Mouse (Mus musculus) heart, postnatal 0 days (tissue): Measurements from ENCODE around the gene Nat8f6. TPM values are rescaled to one million over a fixed set of nuclear protein-coding genes. Genes with fewer than 3 reads are reported as not detected.
"Not testable (repeated sequence)": the region's sequence is repeated elsewhere in the genome, so short reads cannot be mapped to it uniquely, and the experiment has no call there.

Experiments
- ATAC-seq: fragments of 200-750 bp; cut with Nextera tagmentation; 2 replicates; pipeline ENCODE4 v1.8.0; 2017; ENCODE audit warnings: low read depth, moderate number of reproducible peaks, moderate library complexity; ENCODE audit not compliant: insufficient read depth
- DNase-seq: peaks from one replicate; pipeline ENCODE4 v3.0.0-alpha.2; 2016; ENCODE audit warnings: low spot score
- H3K27ac ChIP-seq: fragments of 300-500 bp; sonication (generic); 2 replicates; pipeline ENCODE4 v1.5.1; 2014; ENCODE audit warnings: low read depth, mild to moderate bottlenecking
- H3K27me3 ChIP-seq: fragments of 300-500 bp; sonication (generic); 2 replicates; pipeline ENCODE4 v1.6.1; 2014; ENCODE audit warnings: low read length, mixed read lengths; ENCODE audit not compliant: control insufficient read depth, insufficient read depth
- H3K36me3 ChIP-seq: fragments of 300-500 bp; sonication (generic); replicated peaks from 2 replicates; pipeline ENCODE4 v1.6.1; 2014; ENCODE audit warnings: low read length, mixed read lengths; ENCODE audit not compliant: control insufficient read depth, insufficient read depth
- H3K4me1 ChIP-seq: fragments of 300-500 bp; sonication (generic); 2 replicates; pipeline ENCODE4 v1.6.1; 2014; ENCODE audit warnings: antibody characterized with exemption; ENCODE audit not compliant: control insufficient read depth, insufficient read depth
- H3K4me2 ChIP-seq: fragments of 300-500 bp; sonication (generic); 2 replicates; pipeline ENCODE4 v1.6.1; 2014; ENCODE audit warnings: low read depth, mild to moderate bottlenecking, low read length, moderate library complexity
- H3K4me3 ChIP-seq: fragments of 300-500 bp; sonication (generic); 2 replicates; pipeline ENCODE4 v1.5.1; 2014; ENCODE audit warnings: low read depth, low read length
- H3K9ac ChIP-seq: fragments of 300-500 bp; sonication (generic); replicated peaks from 2 replicates; pipeline ENCODE4 v1.6.1; 2014; ENCODE audit warnings: low read depth, low read length, mixed read lengths
- H3K9me3 ChIP-seq: fragments of 300-500 bp; sonication (generic); replicated peaks from 2 replicates; pipeline ENCODE4 v1.6.1; 2016; ENCODE audit warnings: low read length; ENCODE audit not compliant: control insufficient read depth
- CTCF ChIP-seq: IDR thresholded peaks from 2 replicates; pipeline ENCODE4 v1.5.1; 2016; ENCODE audit warnings: antibody characterized with exemption, control low read depth, low read depth
- EP300 ChIP-seq: IDR thresholded peaks from 2 replicates; pipeline ENCODE4 v1.6.1; 2016; ENCODE audit warnings: antibody characterized with exemption, low read depth
- WGBS: fragments of 180-500 bp; shearing (Covaris S2); extraction: QIAGEN DNeasy Blood & Tissue Kit; methylation state at CpG from one replicate; pipeline ENCODE4 v1.1.7; 2014; 5-methylcytosine and 5-hydroxymethylcytosine counted together
- polyA plus RNA-seq: library from polyadenylated mRNA; unstranded; fragments of >200 nt; fragmentation: Nextera tagmentation; extraction: Ambion mirVana; gene quantifications from 2 replicates; pipeline ENCODE4 v1.2.1, GENCODE M21; 2015
- total RNA-seq: library from RNA; depleted of rRNA; stranded (reverse); fragments of >200 nt; gene quantifications from 2 replicates; pipeline ENCODE4 v1.2.3, GENCODE M21; 2014; ENCODE audit warnings: low replicate concordance

Nat8f6 gene
- total and polyA plus RNA-seq, 2 experiments from 2014 or later: not detected

DNA sequence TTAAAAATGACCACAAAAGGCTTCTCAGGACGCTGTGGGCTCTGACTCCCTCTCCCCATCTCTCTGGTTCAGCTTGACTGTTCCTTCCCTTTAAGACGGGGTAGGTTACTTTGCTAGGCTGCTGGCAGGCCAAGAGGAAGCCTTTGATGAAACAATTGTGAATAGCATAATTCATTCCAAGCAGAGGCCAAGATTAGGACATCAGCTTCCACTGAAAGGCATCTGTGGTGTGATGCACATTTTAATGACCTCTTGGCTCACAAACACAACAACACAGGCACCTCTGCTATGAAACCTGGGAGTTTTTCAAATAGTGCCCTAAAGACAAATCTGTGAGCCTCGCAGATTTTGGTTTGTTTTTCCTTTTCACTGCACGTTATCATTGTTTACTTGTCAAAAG, 19.2 kb upstream of the Nat8f6 start:
- no peak overlapping the region for H3K27ac ChIP-seq
- no peaks in the 10 kb centered on the region for H3K4me1 ChIP-seq
- H3K36me3 ChIP-seq: no peaks in the 10 kb centered on the region
- H3K9ac ChIP-seq: no peak overlapping the region
- no peak overlapping the region for H3K4me3 ChIP-seq
- no peak overlapping the region for H3K4me2 ChIP-seq
- ATAC-seq (no peak), DNase-seq (no peak)
- H3K27me3 ChIP-seq: no peaks in the 10 kb centered on the region
- no peaks in the 10 kb centered on the region for H3K9me3 ChIP-seq
- TF ChIP-seq CTCF: no peak
- WGBS: 65% methylated on average over 4 of the region's 4 CpGs

- no peaks in the 10 kb centered on the region for H3K36me3 ChIP-seq
- no peak overlapping the region for H3K4me2 ChIP-seq
- H3K4me1 ChIP-seq: no peaks in the 10 kb centered on the region
- no peak for TF ChIP-seq EP300
- no peak for TF ChIP-seq CTCF
- WGBS: 84% methylated on average over 8 of the region's 8 CpGs
- H3K27ac ChIP-seq: no peak overlapping the region
- no peak overlapping the region for H3K4me3 ChIP-seq
- H3K9ac ChIP-seq: no peak overlapping the region
- H3K27me3 ChIP-seq: no peaks in the 10 kb centered on the region
- DNase-seq (no peak), ATAC-seq (no peak)
- no peaks in the 10 kb centered on the region for H3K9me3 ChIP-seq
These were observed 17.9 kb upstream of the Nat8f6 start for GRCm38 (mm10) chr6:85838674-85839073.

GRCm38 (mm10) chr6:85837307-85837706, 16.6 kb upstream of the Nat8f6 start:
- not testable (repeated sequence) for H3K9ac ChIP-seq, H3K4me1 ChIP-seq, H3K36me3 ChIP-seq, H3K4me3 ChIP-seq, H3K27ac ChIP-seq, H3K27me3 ChIP-seq, H3K9me3 ChIP-seq
- peak; percentile 57 for DNase-seq
- peak; percentile 38 for TF ChIP-seq CTCF
- peak overlapping the region; percentile 18; the same call in 1 of the 2 replicates for H3K4me2 ChIP-seq
- peak; percentile 83; the same call in 1 of the 2 replicates for ATAC-seq
- 12% methylated on average over 12 of the region's 12 CpGs for WGBS

DNA sequence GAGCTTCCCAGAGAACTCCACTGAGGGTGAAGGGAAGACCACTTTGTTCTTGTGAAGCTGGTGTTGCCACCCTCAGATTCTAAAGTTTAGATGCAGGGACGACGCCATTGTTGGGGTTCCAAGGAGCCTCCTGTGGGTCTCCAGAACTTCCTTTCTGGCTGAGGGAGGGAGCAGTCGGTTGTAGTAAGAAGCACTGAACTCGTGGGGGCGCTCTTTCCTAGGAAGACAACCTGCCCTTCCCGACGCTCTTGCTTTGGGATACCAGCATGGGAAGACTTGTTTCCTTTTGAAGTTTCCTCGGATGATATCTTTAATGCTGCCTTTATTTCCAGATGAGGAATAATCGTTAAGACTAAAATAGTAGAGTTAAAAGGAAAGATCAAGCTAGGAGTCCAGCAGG, 16.1 kb upstream of the Nat8f6 start:
- H3K27me3 ChIP-seq, H3K4me3 ChIP-seq, H3K9ac ChIP-seq, H3K9me3 ChIP-seq, ATAC-seq, H3K4me1 ChIP-seq, H3K27ac ChIP-seq, H3K36me3 ChIP-seq: not testable (repeated sequence)
- WGBS: 19% methylated on average over 8 of the region's 9 CpGs
- peak; percentile 11 for DNase-seq
- peak overlapping the region; percentile 18; the same call in 1 of the 2 replicates for H3K4me2 ChIP-seq
- peak; percentile 36; the same call in 1 of the 2 replicates for TF ChIP-seq CTCF

GRCm38 (mm10) chr6:85836098-85836497, 15.3 kb upstream of the Nat8f6 start:
- H3K4me2 ChIP-seq, DNase-seq, H3K4me3 ChIP-seq, H3K9ac ChIP-seq, H3K27ac ChIP-seq, H3K27me3 ChIP-seq, ATAC-seq, H3K9me3 ChIP-seq, H3K4me1 ChIP-seq, H3K36me3 ChIP-seq: not testable (repeated sequence)
- WGBS: 66% methylated on average over 5 of the region's 5 CpGs

DNA sequence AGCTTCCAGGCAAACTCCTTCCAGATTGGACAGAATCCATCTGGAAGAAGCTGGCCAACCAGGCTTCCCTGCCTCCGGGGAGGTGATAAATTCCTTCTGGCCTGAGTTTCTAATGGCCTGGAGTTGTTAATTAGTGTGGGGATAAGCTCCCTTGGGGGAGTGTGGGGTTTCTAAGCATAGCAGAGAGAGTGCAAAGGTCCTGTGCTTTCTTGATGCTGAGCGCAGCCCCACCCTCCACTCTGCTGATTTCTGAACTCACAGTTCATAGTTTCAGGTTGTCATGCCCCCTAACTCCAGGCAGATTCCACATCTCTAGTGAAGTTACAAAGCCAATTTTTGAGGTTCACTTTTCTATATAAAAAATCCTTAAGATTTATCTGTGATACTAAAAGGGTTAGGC, 14.3 kb upstream of the Nat8f6 start:
- H3K27ac ChIP-seq, H3K9me3 ChIP-seq, DNase-seq, H3K27me3 ChIP-seq, ATAC-seq, H3K9ac ChIP-seq, H3K36me3 ChIP-seq, H3K4me2 ChIP-seq, H3K4me1 ChIP-seq, H3K4me3 ChIP-seq: not testable (repeated sequence)
- WGBS: 64% methylated on average over 1 of the region's 2 CpGs

- H3K36me3 ChIP-seq, H3K9ac ChIP-seq, ATAC-seq, H3K4me3 ChIP-seq, H3K4me1 ChIP-seq, DNase-seq, H3K4me2 ChIP-seq, H3K27ac ChIP-seq, H3K9me3 ChIP-seq, H3K27me3 ChIP-seq: not testable (repeated sequence)
These were observed 13.8 kb upstream of the Nat8f6 start for GRCm38 (mm10) chr6:85834504-85835100.
